Mouse (Mus musculus): ENCODE results near the gene Prm2. TPM values are rescaled to one million over a fixed set of nuclear protein-coding genes. Genes with fewer than 3 reads are reported as not detected.
A peak's percentile ranks its signal among the peaks of the same experiment; 100 is the strongest.

The Prm2 gene
- polyA plus RNA-seq, 1 experiment from 2014 or later: not detected

GRCm38 (mm10) chr16:10834542-10834910 is 38.6 kb upstream of the Prm2 start:
- H3K4me2 ChIP-seq (replicated peaks): peak overlapping the region; percentile 95
- no peak for ATAC-seq (ENCODE audit: insufficient number of reproducible peaks, low FRiP score, low TSS enrichment, low read depth)
- no peaks in the 10 kb centered on the region for H3K27me3 ChIP-seq
- no peak overlapping the region for H3K9ac ChIP-seq
- 0 out of 2 replicates have a peak overlapping the region, but pooled peaks have one; percentile 17 for H3K27ac ChIP-seq (replicated peaks)
- H3K9me3 ChIP-seq (replicated peaks): no peaks in the 10 kb centered on the region
- H3K4me1 ChIP-seq: peaks cover 36% of the 10 kb centered on the region
- peak overlapping the region; percentile 76 for H3K4me3 ChIP-seq (replicated peaks)
- 3% methylated on average over 12 of the region's 12 CpGs for WGBS
- H3K36me3 ChIP-seq: no peaks in the 10 kb centered on the region

- Histone ChIP-seq H3K4me2 (replicated peaks) (no peak overlapping the region), H3K4me1 (0 out of 2 replicates have a peak, but pooled peaks cover 7% of the 10 kb centered on the region)
Measured at GRCm38 (mm10) chr16:10828461-10828805, 32.5 kb upstream of the Prm2 start.

GRCm38 (mm10) chr16:10827766-10828460 is 32.0 kb upstream of the Prm2 start:
- no peak overlapping the region for H3K4me2 ChIP-seq (replicated peaks)
- H3K36me3 ChIP-seq: no peaks in the 10 kb centered on the region
- H3K27ac ChIP-seq (replicated peaks): no peak overlapping the region
- ATAC-seq (ENCODE audit: insufficient number of reproducible peaks, low FRiP score, low TSS enrichment, low read depth): no peak
- H3K4me1 ChIP-seq: 0 out of 2 replicates have a peak, but pooled peaks cover 7% of the 10 kb centered on the region
- no peak overlapping the region for H3K9ac ChIP-seq
- no peaks in the 10 kb centered on the region for H3K27me3 ChIP-seq
- H3K4me3 ChIP-seq (replicated peaks): no peak overlapping the region
- H3K9me3 ChIP-seq (replicated peaks): no peaks in the 10 kb centered on the region
- WGBS: 79% methylated on average over 7 of the region's 7 CpGs

More at GRCm38 (mm10) chr16:10828461-10828805, 32.5 kb upstream of the Prm2 start:
- H3K9me3 ChIP-seq (replicated peaks): no peaks in the 10 kb centered on the region
- no peak overlapping the region for H3K9ac ChIP-seq
- WGBS: 57% methylated on average over 4 of the region's 4 CpGs
- no peak overlapping the region for H3K4me3 ChIP-seq (replicated peaks)
- H3K27me3 ChIP-seq: no peaks in the 10 kb centered on the region
- no peak for ATAC-seq (ENCODE audit: insufficient number of reproducible peaks, low FRiP score, low TSS enrichment, low read depth)
- no peak overlapping the region for H3K27ac ChIP-seq (replicated peaks)
- no peaks in the 10 kb centered on the region for H3K36me3 ChIP-seq

GRCm38 (mm10) chr16:10827269-10827668 is 31.3 kb upstream of the Prm2 start:
- ATAC-seq (ENCODE audit: insufficient number of reproducible peaks, low FRiP score, low TSS enrichment, low read depth): no peak
- WGBS: 89% methylated on average over 9 of the region's 9 CpGs
- no peaks in the 10 kb centered on the region for H3K36me3 ChIP-seq
- no peak overlapping the region for H3K9ac ChIP-seq
- no peak overlapping the region for H3K27ac ChIP-seq (replicated peaks)
- H3K4me2 ChIP-seq (replicated peaks): no peak overlapping the region
- no peak overlapping the region for H3K4me3 ChIP-seq (replicated peaks)
- H3K9me3 ChIP-seq (replicated peaks): no peaks in the 10 kb centered on the region
- H3K4me1 ChIP-seq: 0 out of 2 replicates have a peak, but pooled peaks cover 7% of the 10 kb centered on the region
- H3K27me3 ChIP-seq: no peaks in the 10 kb centered on the region

- Histone ChIP-seq H3K9ac (no peak overlapping the region), H3K27ac (replicated peaks) (no peak overlapping the region), H3K4me1 (0 out of 2 replicates have a peak, but pooled peaks cover 7% of the 10 kb centered on the region), H3K4me3 (replicated peaks) (no peak overlapping the region), H3K4me2 (replicated peaks) (no peak overlapping the region), H3K9me3 (replicated peaks) (no peaks in the 10 kb centered on the region), H3K36me3 (no peaks in the 10 kb centered on the region), H3K27me3 (no peaks in the 10 kb centered on the region)
- 62% methylated on average over 4 of the region's 4 CpGs for WGBS
- ATAC-seq (ENCODE audit: insufficient number of reproducible peaks, low FRiP score, low TSS enrichment, low read depth): no peak
Measured at GRCm38 (mm10) chr16:10825840-10826239, 29.9 kb upstream of the Prm2 start.

- H3K9ac ChIP-seq: no peak overlapping the region
- H3K27me3 ChIP-seq: no peaks in the 10 kb centered on the region
- H3K4me1 ChIP-seq: 0 out of 2 replicates have a peak, but pooled peaks cover 7% of the 10 kb centered on the region
- H3K9me3 ChIP-seq (replicated peaks): no peaks in the 10 kb centered on the region
- no peak overlapping the region for H3K4me3 ChIP-seq (replicated peaks)
- WGBS: 75% methylated on average over 1 of the region's 1 CpGs
- no peak for ATAC-seq (ENCODE audit: insufficient number of reproducible peaks, low FRiP score, low TSS enrichment, low read depth)
- H3K27ac ChIP-seq (replicated peaks): no peak overlapping the region
- H3K36me3 ChIP-seq: no peaks in the 10 kb centered on the region
- H3K4me2 ChIP-seq (replicated peaks): no peak overlapping the region
Measured at GRCm38 (mm10) chr16:10824536-10824935, 28.6 kb upstream of the Prm2 start.

GRCm38 (mm10) chr16:10821387-10821786 is 25.5 kb upstream of the Prm2 start:
- H3K27me3 ChIP-seq: no peaks in the 10 kb centered on the region
- no peak for ATAC-seq (ENCODE audit: insufficient number of reproducible peaks, low FRiP score, low TSS enrichment, low read depth)
- WGBS: 45% methylated on average over 4 of the region's 4 CpGs
- 0 out of 2 replicates have a peak, but pooled peaks cover 7% of the 10 kb centered on the region for H3K4me1 ChIP-seq
- no peak overlapping the region for H3K27ac ChIP-seq (replicated peaks)
- H3K36me3 ChIP-seq: no peaks in the 10 kb centered on the region
- no peak overlapping the region for H3K4me2 ChIP-seq (replicated peaks)
- H3K9me3 ChIP-seq (replicated peaks): no peaks in the 10 kb centered on the region
- H3K4me3 ChIP-seq (replicated peaks): no peak overlapping the region
- H3K9ac ChIP-seq: no peak overlapping the region

GRCm38 (mm10) chr16:10819966-10820365 is 24.0 kb upstream of the Prm2 start:
- no peak for ATAC-seq (ENCODE audit: insufficient number of reproducible peaks, low FRiP score, low TSS enrichment, low read depth)
- no peaks in the 10 kb centered on the region for H3K36me3 ChIP-seq
- 61% methylated on average over 3 of the region's 3 CpGs for WGBS
- no peak overlapping the region for H3K27ac ChIP-seq (replicated peaks)
- no peaks in the 10 kb centered on the region for H3K27me3 ChIP-seq
- H3K9me3 ChIP-seq (replicated peaks): no peaks in the 10 kb centered on the region
- no peak overlapping the region for H3K9ac ChIP-seq
- H3K4me3 ChIP-seq (replicated peaks): no peak overlapping the region
- no peaks in the 10 kb centered on the region for H3K4me1 ChIP-seq
- H3K4me2 ChIP-seq (replicated peaks): no peak overlapping the region

- Histone ChIP-seq H3K4me2 (replicated peaks) (no peak overlapping the region), H3K9me3 (replicated peaks) (no peaks in the 10 kb centered on the region), H3K4me1 (no peaks in the 10 kb centered on the region), H3K9ac (no peak overlapping the region), H3K27me3 (no peaks in the 10 kb centered on the region), H3K4me3 (replicated peaks) (no peak overlapping the region), H3K27ac (replicated peaks) (no peak overlapping the region), H3K36me3 (no peaks in the 10 kb centered on the region)
- WGBS: 85% methylated on average over 4 of the region's 4 CpGs
- no peak for ATAC-seq (ENCODE audit: insufficient number of reproducible peaks, low FRiP score, low TSS enrichment, low read depth)
Measured at GRCm38 (mm10) chr16:10818579-10819135, 22.7 kb upstream of the Prm2 start.

GRCm38 (mm10) chr16:10814864-10815263 is 18.9 kb upstream of the Prm2 start:
- H3K9ac ChIP-seq: no peak overlapping the region
- H3K27ac ChIP-seq (replicated peaks): no peak overlapping the region
- no peaks in the 10 kb centered on the region for H3K9me3 ChIP-seq (replicated peaks)
- no peak overlapping the region for H3K4me2 ChIP-seq (replicated peaks)
- no peak; the same call in 1 of the 2 replicates for ATAC-seq (ENCODE audit: insufficient number of reproducible peaks, low FRiP score, low TSS enrichment, low read depth)
- H3K4me3 ChIP-seq (replicated peaks): no peak overlapping the region
- 70% methylated on average over 4 of the region's 4 CpGs for WGBS
- no peaks in the 10 kb centered on the region; the same call in 1 of the 2 replicates for H3K27me3 ChIP-seq
- no peaks in the 10 kb centered on the region for H3K36me3 ChIP-seq
- no peaks in the 10 kb centered on the region for H3K4me1 ChIP-seq

GRCm38 (mm10) chr16:10813726-10814125 is 17.8 kb upstream of the Prm2 start:
- no peaks in the 10 kb centered on the region for H3K4me1 ChIP-seq
- no peak overlapping the region for H3K9ac ChIP-seq
- no peak overlapping the region for H3K4me2 ChIP-seq (replicated peaks)
- no peaks in the 10 kb centered on the region; the same call in 1 of the 2 replicates for H3K27me3 ChIP-seq
- H3K36me3 ChIP-seq: no peaks in the 10 kb centered on the region
- H3K27ac ChIP-seq (replicated peaks): no peak overlapping the region
- H3K4me3 ChIP-seq (replicated peaks): no peak overlapping the region
- WGBS: 70% methylated on average over 4 of the region's 4 CpGs
- no peak for ATAC-seq (ENCODE audit: insufficient number of reproducible peaks, low FRiP score, low TSS enrichment, low read depth)
- no peaks in the 10 kb centered on the region for H3K9me3 ChIP-seq (replicated peaks)

All from embryonic facial prominence, embryonic 15.5 days (tissue).